Mouse (Mus musculus): Measurements from ENCODE around the gene Fbln2. TPM values are rescaled to one million over a fixed set of nuclear protein-coding genes. Genes with fewer than 3 reads are reported as not detected.

Fbln2 gene
- total and polyA plus RNA-seq, 2 experiments from 2014 or later: 19.6 to 41.1 TPM

GRCm38 (mm10) chr6:91281747-91282146, 69.5 kb downstream of the Fbln2 start:
- Histone ChIP-seq H3K9ac (no peak overlapping the region), H3K9me3 (ENCODE audit: low read length) (no peaks in the 10 kb centered on the region), H3K4me3 (ENCODE audit: low read depth, low read length) (no peak overlapping the region), H3K27me3 (ENCODE audit: insufficient read depth, low read length) (no peaks in the 10 kb centered on the region; the same call in 1 of the 2 replicates), H3K36me3 (ENCODE audit: insufficient read depth) (no peaks in the 10 kb centered on the region), H3K4me2 (ENCODE audit: low read depth) (no peak overlapping the region), H3K27ac (ENCODE audit: low read depth, low read length) (no peak overlapping the region), H3K4me1 (ENCODE audit: insufficient read depth) (peaks cover 25% of the 10 kb centered on the region)
- no peak for TF ChIP-seq CTCF (IDR thresholded peaks at IDR 0.05; ENCODE audit: low read depth)
- WGBS: 55% methylated on average over 5 of the region's 5 CpGs
- DNase-seq (no peak), ATAC-seq (no peak)

GRCm38 (mm10) chr6:91283031-91283430, 70.8 kb downstream of the Fbln2 start:
- H3K9me3 ChIP-seq (ENCODE audit: low read length): no peaks in the 10 kb centered on the region
- no peak for DNase-seq
- ATAC-seq: no peak
- H3K27ac ChIP-seq (ENCODE audit: low read depth, low read length): no peak overlapping the region
- no peak overlapping the region for H3K4me3 ChIP-seq (ENCODE audit: low read depth, low read length)
- WGBS: 76% methylated on average over 7 of the region's 7 CpGs
- H3K36me3 ChIP-seq (ENCODE audit: insufficient read depth): no peaks in the 10 kb centered on the region
- no peak for TF ChIP-seq CTCF (IDR thresholded peaks at IDR 0.05; ENCODE audit: low read depth)
- H3K9ac ChIP-seq: no peak overlapping the region
- H3K27me3 ChIP-seq (ENCODE audit: insufficient read depth, low read length): no peaks in the 10 kb centered on the region; the same call in 1 of the 2 replicates
- H3K4me2 ChIP-seq (ENCODE audit: low read depth): no peak overlapping the region
- peaks cover 31% of the 10 kb centered on the region for H3K4me1 ChIP-seq (ENCODE audit: insufficient read depth)

- peak; percentile 83 for ATAC-seq
- Histone ChIP-seq H3K36me3 (ENCODE audit: insufficient read depth) (no peaks in the 10 kb centered on the region), H3K9me3 (ENCODE audit: low read length) (no peaks in the 10 kb centered on the region), H3K27me3 (ENCODE audit: insufficient read depth, low read length) (no peaks in the 10 kb centered on the region; the same call in 1 of the 2 replicates), H3K4me1 (ENCODE audit: insufficient read depth) (peaks cover 36% of the 10 kb centered on the region), H3K27ac (ENCODE audit: low read depth, low read length) (peak overlapping the region; percentile 88), H3K9ac (peak overlapping the region; percentile 65), H3K4me2 (ENCODE audit: low read depth) (peak overlapping the region; percentile 91), H3K4me3 (ENCODE audit: low read depth, low read length) (peak overlapping the region; percentile 35)
- WGBS: 3% methylated on average over 35 of the region's 35 CpGs
- TF ChIP-seq CTCF (IDR thresholded peaks at IDR 0.05; ENCODE audit: low read depth): no peak
- peak; percentile 92 for DNase-seq
Measured at GRCm38 (mm10) chr6:91284521-91285449, 72.5 kb downstream of the Fbln2 start.

GRCm38 (mm10) chr6:91285450-91285790, 73.2 kb downstream of the Fbln2 start:
- WGBS: under 1% methylated on average over 28 of the region's 28 CpGs
- DNase-seq (peak; percentile 92), ATAC-seq (peak; percentile 63)
- TF ChIP-seq CTCF (IDR thresholded peaks at IDR 0.05; ENCODE audit: low read depth): peak; percentile 99
- Histone ChIP-seq H3K4me2 (ENCODE audit: low read depth) (peak overlapping the region; percentile 91), H3K9ac (peak overlapping the region; percentile 65), H3K36me3 (ENCODE audit: insufficient read depth) (no peaks in the 10 kb centered on the region), H3K4me1 (ENCODE audit: insufficient read depth) (peaks cover 36% of the 10 kb centered on the region), H3K4me3 (ENCODE audit: low read depth, low read length) (peak overlapping the region; percentile 35), H3K27ac (ENCODE audit: low read depth, low read length) (peak overlapping the region; percentile 88), H3K27me3 (ENCODE audit: insufficient read depth, low read length) (no peaks in the 10 kb centered on the region; the same call in 1 of the 2 replicates), H3K9me3 (ENCODE audit: low read length) (no peaks in the 10 kb centered on the region)

GRCm38 (mm10) chr6:91285814-91286545, 73.7 kb downstream of the Fbln2 start:
- ATAC-seq: peak; percentile 5
- TF ChIP-seq CTCF (IDR thresholded peaks at IDR 0.05; ENCODE audit: low read depth): no peak
- peaks cover 36% of the 10 kb centered on the region for H3K4me1 ChIP-seq (ENCODE audit: insufficient read depth)
- H3K9me3 ChIP-seq (ENCODE audit: low read length): no peaks in the 10 kb centered on the region
- no peaks in the 10 kb centered on the region for H3K36me3 ChIP-seq (ENCODE audit: insufficient read depth)
- WGBS: 26% methylated on average over 30 of the region's 30 CpGs
- peak overlapping the region; percentile 65 for H3K9ac ChIP-seq
- peak overlapping the region; percentile 88 for H3K27ac ChIP-seq (ENCODE audit: low read depth, low read length)
- H3K27me3 ChIP-seq (ENCODE audit: insufficient read depth, low read length): no peaks in the 10 kb centered on the region; the same call in 1 of the 2 replicates
- H3K4me2 ChIP-seq (ENCODE audit: low read depth): peak overlapping the region; percentile 91
- peak overlapping the region; percentile 35 for H3K4me3 ChIP-seq (ENCODE audit: low read depth, low read length)
- DNase-seq: no peak

- Histone ChIP-seq H3K4me1 (ENCODE audit: insufficient read depth) (peaks cover 36% of the 10 kb centered on the region), H3K4me3 (ENCODE audit: low read depth, low read length) (no peak overlapping the region), H3K27me3 (ENCODE audit: insufficient read depth, low read length) (no peaks in the 10 kb centered on the region; the same call in 1 of the 2 replicates), H3K9ac (0 out of 2 replicates have a peak overlapping the region, but pooled peaks have one; percentile 65), H3K36me3 (ENCODE audit: insufficient read depth) (no peaks in the 10 kb centered on the region), H3K9me3 (ENCODE audit: low read length) (no peaks in the 10 kb centered on the region), H3K4me2 (ENCODE audit: low read depth) (peak overlapping the region; percentile 91), H3K27ac (ENCODE audit: low read depth, low read length) (no peak overlapping the region)
- DNase-seq (peak; percentile 95), ATAC-seq (peak; percentile 25; the same call in 1 of the 2 replicates)
- peak; percentile 100 for TF ChIP-seq CTCF (IDR thresholded peaks at IDR 0.05; ENCODE audit: low read depth)
- 2% methylated on average over 15 of the region's 15 CpGs for WGBS
Measured at GRCm38 (mm10) chr6:91286624-91287023, 74.4 kb downstream of the Fbln2 start.
